In genomic region chr8:124823497-124823896, GRCm38 (mm10) we compare ENCODE assay signal across 22 mouse cellular contexts. TPM values are rescaled to one million over a fixed set of nuclear protein-coding genes. Genes with fewer than 3 reads are reported as not detected.
DNase-seq lines count a peak whose midpoint lies in the region; ATAC-seq and TF ChIP-seq lines count a peak whose summit lies in the region.
"Had no signal": no experiment of that assay in that cellular context is flagged by ENCODE, and none has a peak within 500 bp of the region (broad histone marks: within the 10 kb centered on the region; RNA-seq: fewer than 3 reads in every experiment).

No protein-coding gene starts in this region.

- no peaks in the 10 kb centered on the region for H3K4me1 ChIP-seq in forebrain, postnatal 0 days (ENCODE audit: insufficient read depth)
- H3K4me1 ChIP-seq in forebrain, embryonic 10.5 days = peaks cover 9% of the 10 kb centered on the region
- H3K4me1 ChIP-seq: embryonic facial prominence, embryonic 15.5 days; hindbrain, embryonic 15.5 days; limb, embryonic 12.5 days had no signal

- H3K9ac ChIP-seq in forebrain, postnatal 0 days = no peak overlapping the region
- H3K9ac ChIP-seq: embryonic facial prominence, embryonic 15.5 days; hindbrain, embryonic 15.5 days; limb, embryonic 12.5 days; liver, embryonic 15.5 days had no signal

- no peak overlapping the region for H3K27ac ChIP-seq in forebrain, postnatal 0 days (ENCODE audit: low read depth, low read length)
- no peak overlapping the region for H3K27ac ChIP-seq in forebrain, embryonic 10.5 days
- H3K27ac ChIP-seq in layer of hippocampus, adult 2 months = no peak overlapping the region
- H3K27ac ChIP-seq: embryonic facial prominence, embryonic 15.5 days; hindbrain, embryonic 15.5 days; limb, embryonic 12.5 days; liver, embryonic 15.5 days had no signal

- H3K4me3 ChIP-seq in forebrain, postnatal 0 days (ENCODE audit: low read depth, low read length) = no peak overlapping the region
- no peak overlapping the region for H3K4me3 ChIP-seq in forebrain, embryonic 10.5 days
- no peak overlapping the region for H3K4me3 ChIP-seq in layer of hippocampus, adult 2 months
- H3K4me3 ChIP-seq: embryonic facial prominence, embryonic 15.5 days; hindbrain, embryonic 15.5 days; limb, embryonic 12.5 days; liver, embryonic 15.5 days had no signal

- DNase-seq in forebrain, postnatal 0 days = peak; percentile 17
- no peak for DNase-seq in forebrain, embryonic 10.5 days (ENCODE audit: extremely low spot score, low spot score)
- DNase-seq in layer of hippocampus, adult 2 months (ENCODE audit: low spot score in 2 of 2) = no peak
- DNase-seq in layer of hippocampus, postnatal 36 days = no peak
- peak; percentile 45 for DNase-seq in 416B (ENCODE audit: low read depth)
- DNase-seq in NIH3T3 (ENCODE audit: low read depth) = peak; percentile 24
- DNase-seq in adrenal gland, postnatal 10 days = no peak
- DNase-seq: adrenal gland, postnatal 36 days; cerebellum, adult 11-12 months; cerebellum, postnatal 14 days; embryo, embryonic 11 days; heart, postnatal 36 days; kidney, adult 18-20 months; kidney, postnatal 25 days; layer of hippocampus, adult 9-11 months; retina, postnatal 1 day; right cerebral cortex, postnatal 4 days had no signal

- H3K27me3 ChIP-seq in forebrain, postnatal 0 days (ENCODE audit: insufficient read depth, low read length) = no peaks in the 10 kb centered on the region
- peaks cover 22% of the 10 kb centered on the region for H3K27me3 ChIP-seq in forebrain, embryonic 10.5 days (ENCODE audit: poor library complexity, severe bottlenecking)
- H3K27me3 ChIP-seq: hindbrain, embryonic 15.5 days; liver, embryonic 15.5 days had no signal

- peak; percentile 48 for TF ChIP-seq CTCF in forebrain, postnatal 0 days (IDR thresholded peaks at IDR 0.05; ENCODE audit: low read depth)
- peak; percentile 60 for TF ChIP-seq CTCF in layer of hippocampus, adult 2 months (conservative IDR thresholded peaks at IDR 0.05)

- H3K36me3 ChIP-seq in forebrain, postnatal 0 days (ENCODE audit: insufficient read depth) = peaks cover 83% of the 10 kb centered on the region
- H3K36me3 ChIP-seq in forebrain, embryonic 10.5 days (replicated peaks) = no peaks in the 10 kb centered on the region
- H3K36me3 ChIP-seq: embryonic facial prominence, embryonic 15.5 days; limb, embryonic 12.5 days; liver, embryonic 15.5 days had no signal

- no peaks in the 10 kb centered on the region for H3K9me3 ChIP-seq in forebrain, postnatal 0 days (ENCODE audit: low read length)
- no peaks in the 10 kb centered on the region for H3K9me3 ChIP-seq in forebrain, embryonic 10.5 days
- H3K9me3 ChIP-seq: embryonic facial prominence, embryonic 15.5 days; hindbrain, embryonic 15.5 days; limb, embryonic 12.5 days; liver, embryonic 15.5 days had no signal

- H3K4me2 ChIP-seq in forebrain, postnatal 0 days (ENCODE audit: low read depth) = no peak overlapping the region
- H3K4me2 ChIP-seq: embryonic facial prominence, embryonic 15.5 days; hindbrain, embryonic 15.5 days; limb, embryonic 12.5 days; liver, embryonic 15.5 days had no signal

- ATAC-seq in forebrain, postnatal 0 days = no peak

- WGBS in forebrain, postnatal 0 days = 80% methylated on average over 6 of the region's 6 CpGs
- 77% methylated on average over 6 of the region's 6 CpGs for WGBS in forebrain, embryonic 10.5 days

RNA-seq across cellular contexts. Expression of gene Trim67, which starts 30.6 kb away (rescaled TPM):
- total RNA-seq in forebrain, postnatal 0 days (2014; rRNA removed) = 64.2 and 68.3 TPM in 2 replicates
- polyA plus RNA-seq in forebrain, postnatal 0 days (2015; fragmentation: Nextera tagmentation; extraction: Ambion mirVana) = 21.9 and 25.7 TPM in 2 replicates
- polyA plus RNA-seq in forebrain, embryonic 10.5 days (2016; fragmentation: Nextera tagmentation; extraction: Ambion mirVana) = 0.18 and 0.35 TPM in 2 replicates
- 1 to 10 TPM; 2.9 to 3.1 TPM for total RNA-seq in layer of hippocampus, adult 2 months (2021)
- total RNA-seq in layer of hippocampus, postnatal 36 days (2021) = 1 to 10 TPM; 3.1 to 3.9 TPM
- total RNA-seq in adrenal gland, postnatal 10 days (2021) = 1 to 10 TPM; 2.9 to 6.5 TPM
- polyA plus RNA-seq: thymus, postnatal 0 days had no signal

RNA-seq across cellular contexts. Expression of gene Gnpat, which starts 39.3 kb away (rescaled TPM):
- total RNA-seq in forebrain, postnatal 0 days (2014; rRNA removed) = 51.8 and 52.9 TPM in 2 replicates
- polyA plus RNA-seq in forebrain, postnatal 0 days (2015; fragmentation: Nextera tagmentation; extraction: Ambion mirVana) = 42.7 and 51.7 TPM in 2 replicates
- 156 and 157 TPM in 2 replicates for polyA plus RNA-seq in forebrain, embryonic 10.5 days (2016; fragmentation: Nextera tagmentation; extraction: Ambion mirVana)
- 10 to 100 TPM; 64.3 to 68.0 TPM for total RNA-seq in layer of hippocampus, adult 2 months (2021)
- total RNA-seq in layer of hippocampus, postnatal 36 days (2021) = 10 to 100 TPM; 55.6 to 68.3 TPM
- total RNA-seq in adrenal gland, postnatal 10 days (2021) = 100 to 1,000 TPM; 126 to 173 TPM

RNA-seq across cellular contexts. Expression of gene 2810004N23Rik, which starts 39.4 kb away (rescaled TPM):
- 25.2 and 33.8 TPM in 2 replicates for total RNA-seq in forebrain, postnatal 0 days (2014; rRNA removed)
- polyA plus RNA-seq in forebrain, postnatal 0 days (2015; fragmentation: Nextera tagmentation; extraction: Ambion mirVana) = 19.9 and 23.4 TPM in 2 replicates
- 81.0 and 83.7 TPM in 2 replicates for polyA plus RNA-seq in forebrain, embryonic 10.5 days (2016; fragmentation: Nextera tagmentation; extraction: Ambion mirVana)
- 10 to 100 TPM; 21.8 to 24.8 TPM for total RNA-seq in layer of hippocampus, adult 2 months (2021)
- total RNA-seq in layer of hippocampus, postnatal 36 days (2021) = 10 to 100 TPM; 23.3 to 26.1 TPM
- 10 to 100 TPM; 23.6 to 27.4 TPM for total RNA-seq in adrenal gland, postnatal 10 days (2021)

Comparison
In these comparisons a context has a peak if more than half of its experiments do, and no peak if none do; other contexts are left out.
1. DNase-seq: peak in forebrain, postnatal 0 days (single experiment), 416B (single experiment) and NIH3T3 (single experiment); none in forebrain, embryonic 10.5 days (single experiment), layer of hippocampus, adult 2 months (0 of 2), layer of hippocampus, postnatal 36 days (0 of 2) and adrenal gland, postnatal 10 days (single experiment).